Mouse (Mus musculus) bone marrow macrophage, adult 2 months (primary cell): ENCODE results near the gene Slamf8.

ENCODE experiments used
- CTCF ChIP-seq: IDR thresholded peaks from 2 replicates; pipeline ENCODE4 v1.5.1; 2012; ENCODE audit warnings: low read depth, mild to moderate bottlenecking, low read length, moderate library complexity
- POLR2A ChIP-seq: IDR thresholded peaks from 2 replicates; pipeline ENCODE4 v1.6.1; 2012; ENCODE audit warnings: mild to moderate bottlenecking, low read depth, low read length, borderline replicate concordance

DNA sequence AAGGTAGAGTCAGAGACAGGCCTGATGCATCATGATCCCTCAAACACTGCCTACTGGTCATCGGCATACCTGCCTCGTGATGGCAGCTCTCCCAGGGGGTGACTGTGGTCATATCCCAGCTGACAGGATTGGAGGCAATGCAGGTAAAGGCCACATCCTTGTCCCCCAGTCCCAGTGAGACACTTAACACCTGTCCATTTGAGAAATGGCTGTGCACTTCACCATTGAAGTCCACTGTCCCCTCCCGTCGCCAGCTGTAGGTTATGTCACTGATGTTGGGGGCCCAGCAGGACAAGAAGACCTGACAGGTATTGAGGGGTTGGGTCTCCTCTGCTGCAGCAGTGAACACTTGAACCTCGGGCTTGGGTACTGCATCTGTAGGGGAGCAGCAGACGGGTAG, 6.1 kb downstream of the Slamf8 start:
- no peak for TF ChIP-seq CTCF
- TF ChIP-seq POLR2A, result no peak
